Mouse (Mus musculus) spleen, adult 2 months (tissue): ENCODE data around the gene Batf.

Experiments
- CTCF ChIP-seq: fragments of 200-500 bp; IDR thresholded peaks from 2 replicates; pipeline ENCODE4 v1.5.1; 2011; ENCODE audit warnings: mild to moderate bottlenecking, inconsistent platforms; ENCODE audit not compliant: insufficient read depth, insufficient read length, insufficient replicate concordance; ENCODE audit errors: extremely low read depth
- POLR2A ChIP-seq: fragments of 200-500 bp; IDR thresholded peaks from 2 replicates; pipeline ENCODE4 v1.6.1; 2011; ENCODE audit warnings: low read depth, low read length, inconsistent platforms

GRCm38 (mm10) chr12:85662896-85663295, 23.6 kb upstream of the Batf start:
- peak; percentile 78; the same call in 1 of the 2 replicates for TF ChIP-seq CTCF
- TF ChIP-seq POLR2A: no peak
